Mouse (Mus musculus): Measurements from ENCODE around the gene Lmod2.

The Lmod2 gene

DNA sequence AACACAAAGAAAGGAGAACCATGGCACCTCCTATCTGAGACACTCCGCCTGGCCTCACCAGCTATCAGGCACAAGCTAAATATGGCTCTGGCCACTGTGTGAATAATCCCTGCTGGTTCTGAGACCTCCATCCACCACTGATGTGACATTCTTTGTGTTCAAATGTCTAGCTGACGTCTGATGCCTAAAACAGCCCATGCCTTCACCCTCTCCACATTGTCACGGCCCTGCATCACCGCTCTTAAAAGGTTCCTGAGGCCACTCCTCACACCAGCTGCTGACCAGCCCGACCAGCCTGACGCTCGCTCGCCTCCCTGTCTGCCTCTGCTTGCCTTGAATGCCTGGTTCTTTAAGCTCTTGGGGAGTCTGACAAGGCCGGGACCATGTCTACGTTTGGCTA is at the start of gene Lmod2:
Lmod2 (plus strand) TSS at position 263 of the 400 bp plus-strand sequence.
- DNase-seq (ENCODE audit: low read depth, low spot score) = no peak

DNA sequence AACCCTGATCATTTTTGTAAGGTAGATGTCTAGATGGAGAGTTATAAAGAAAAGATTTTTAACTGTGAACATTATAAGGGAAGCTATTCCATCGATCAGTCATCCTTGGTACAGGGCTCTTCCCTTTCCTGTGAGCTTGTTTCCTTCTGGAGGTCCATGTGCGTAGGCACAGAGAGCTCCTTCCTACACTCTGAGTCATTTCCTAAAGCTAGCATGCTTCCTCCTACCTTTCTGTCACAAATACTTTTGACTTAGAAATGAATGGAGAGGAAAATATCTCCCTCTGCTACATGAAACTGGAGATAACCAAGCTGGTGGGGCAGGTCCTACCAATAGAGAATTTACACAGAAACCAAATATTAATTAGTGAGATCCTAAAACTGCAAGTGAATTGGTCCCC is 47.8 kb upstream of the Lmod2 start:
- peak; percentile 56 for DNase-seq (ENCODE audit: low read depth, low spot score)

DNA sequence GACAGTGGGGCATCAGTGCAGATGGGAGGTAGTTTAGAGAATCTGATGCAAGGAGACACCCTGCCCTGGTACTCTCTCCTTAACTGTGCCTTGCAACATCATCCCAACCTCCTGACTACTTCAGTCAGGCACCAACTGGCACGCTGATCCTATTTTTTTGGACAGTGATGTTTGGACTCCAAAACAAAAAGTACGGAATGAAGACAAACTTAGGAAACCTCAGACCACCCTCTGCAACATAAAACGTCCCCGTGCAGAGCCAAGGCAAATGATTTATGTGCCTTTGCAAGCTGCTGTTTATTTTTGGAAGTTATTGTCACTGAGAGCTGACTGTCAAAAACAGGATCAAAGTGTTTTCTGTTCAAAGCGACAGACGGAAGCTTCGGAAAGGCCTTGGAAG is 45.5 kb upstream of the Lmod2 start:
- DNase-seq (ENCODE audit: low read depth, low spot score) = no peak

DNA sequence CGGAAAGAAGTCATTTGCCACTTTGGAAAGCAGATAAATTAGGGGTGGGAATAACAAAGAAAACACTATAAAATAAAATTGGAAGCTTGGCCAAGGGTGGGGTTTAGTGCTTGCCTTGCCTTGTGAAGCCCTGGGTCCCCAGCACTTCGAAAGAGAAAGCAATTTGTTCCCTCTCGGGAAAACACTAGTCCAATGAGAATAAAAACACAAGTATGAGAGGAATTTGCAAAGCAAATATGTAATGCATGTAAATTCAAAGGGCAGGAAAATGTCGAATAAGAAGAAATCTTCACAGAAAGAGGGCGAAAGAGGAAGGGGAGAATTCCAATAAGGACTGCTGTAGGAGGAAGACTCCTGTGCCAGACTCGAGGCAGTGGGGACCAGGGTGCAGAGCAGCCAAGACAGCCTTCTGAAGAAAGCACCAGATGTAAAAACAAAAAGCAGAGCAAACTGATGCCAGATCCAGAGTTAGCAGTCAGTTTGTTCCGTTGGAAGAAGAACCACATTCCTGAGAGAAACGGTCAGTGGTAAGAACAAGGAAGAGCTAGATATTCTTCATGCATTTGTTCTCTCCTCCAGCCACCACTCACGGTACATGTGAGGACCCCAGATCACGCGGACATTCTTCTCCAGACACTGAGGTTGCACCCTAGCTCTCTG is 43.0 kb upstream of the Lmod2 start:
- DNase-seq (ENCODE audit: low read depth, low spot score) = no peak

DNA sequence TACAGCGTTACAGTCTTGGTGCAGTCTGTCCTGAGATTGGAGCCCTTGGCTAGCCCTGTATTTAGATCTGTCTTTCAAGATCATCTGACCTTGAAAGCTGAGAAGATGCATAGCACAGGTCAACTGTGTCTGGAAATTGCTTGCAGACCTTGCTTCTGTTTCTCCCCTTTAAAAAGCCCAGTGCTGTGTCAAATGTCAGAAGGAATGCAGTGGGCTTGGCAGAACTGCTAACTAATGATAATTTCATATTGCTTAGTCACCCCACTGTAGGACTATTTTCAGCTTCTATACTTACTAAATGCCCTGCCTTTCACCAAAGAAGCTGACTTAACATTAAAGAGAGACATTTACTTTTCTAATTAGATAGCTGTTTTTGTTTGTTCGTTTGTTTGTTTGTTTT is 42.1 kb upstream of the Lmod2 start:
- DNase-seq (ENCODE audit: low read depth, low spot score) = no peak

DNA sequence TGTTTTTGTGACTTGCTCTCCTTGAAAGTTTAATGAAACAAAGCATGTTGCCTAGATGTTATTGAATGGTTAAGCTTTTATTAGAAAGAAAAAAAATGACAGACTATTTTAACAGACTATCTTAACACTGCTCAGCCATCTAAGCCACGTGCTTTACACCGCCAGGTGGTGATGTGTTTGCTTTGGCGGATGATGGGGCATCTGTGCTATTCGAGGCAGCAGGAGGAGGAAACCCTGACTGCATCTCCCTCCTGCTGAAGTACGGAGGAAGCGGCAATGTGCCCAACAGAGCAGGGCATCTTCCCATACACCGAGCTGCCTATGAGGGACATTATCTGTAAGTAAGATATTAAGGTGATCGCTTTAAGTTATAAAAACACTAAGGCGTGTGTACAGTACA is 33.5 kb upstream of the Lmod2 start:
- DNase-seq (ENCODE audit: low read depth, low spot score) = no peak

DNA sequence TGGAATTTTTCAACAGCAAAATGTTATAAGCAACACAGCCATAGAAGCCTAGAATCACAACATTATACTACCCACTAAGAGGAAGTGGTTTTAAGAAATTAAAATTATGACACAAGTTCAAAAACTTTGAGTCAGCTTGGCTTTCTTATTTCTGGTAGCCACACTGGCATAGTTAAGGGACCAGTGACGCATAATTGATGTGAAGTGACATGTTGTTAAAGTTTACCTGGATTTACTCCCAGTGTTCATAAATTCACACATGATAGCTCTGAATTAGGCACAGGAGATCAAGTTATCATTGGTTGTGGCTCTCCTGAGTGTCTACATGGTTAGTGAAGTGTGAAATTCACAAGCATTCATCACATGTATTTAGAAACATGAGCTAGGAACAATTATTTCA is 32.7 kb upstream of the Lmod2 start:
- no peak for DNase-seq (ENCODE audit: low read depth, low spot score)

DNA sequence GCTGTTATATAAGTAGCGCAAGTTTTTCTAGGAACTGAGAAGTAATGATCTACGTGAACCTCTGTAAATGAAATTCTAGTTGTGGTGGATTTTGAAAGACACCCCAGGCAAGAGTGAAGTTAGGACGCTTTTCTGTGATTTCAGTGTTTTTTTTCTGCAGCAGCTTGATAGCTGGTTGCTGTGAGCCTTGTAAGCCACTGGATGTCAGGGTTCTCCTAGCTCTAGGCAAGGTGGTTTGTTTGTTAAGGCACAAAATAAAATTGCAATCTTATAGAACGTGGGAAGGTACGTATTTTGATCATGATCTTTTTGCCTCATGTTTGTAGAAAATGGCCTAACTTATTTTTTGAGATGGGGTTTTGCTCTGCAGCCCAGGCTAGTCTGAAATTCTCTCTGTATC is 28.6 kb upstream of the Lmod2 start:
- DNase-seq (ENCODE audit: low read depth, low spot score) = no peak

DNA sequence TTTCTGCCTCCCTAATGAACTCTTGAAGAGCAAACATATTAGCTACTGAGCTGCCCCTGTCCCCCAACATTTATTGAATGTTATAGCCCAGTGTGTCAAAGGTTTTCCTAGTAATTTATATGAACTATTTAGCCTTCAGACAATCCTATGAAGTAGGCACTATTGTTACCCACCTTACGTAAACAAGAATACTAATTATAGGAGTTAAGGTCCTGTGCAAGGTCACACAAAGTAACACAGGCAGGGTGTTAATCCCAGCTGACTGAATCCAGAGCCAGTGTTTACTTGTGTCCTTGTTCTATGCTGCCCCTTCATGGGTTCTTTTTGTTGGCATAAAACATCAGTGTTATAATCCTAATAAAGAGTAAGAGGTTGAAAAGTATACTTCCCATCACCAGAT is 27.9 kb upstream of the Lmod2 start:
- DNase-seq (ENCODE audit: low read depth, low spot score) = no peak

DNA sequence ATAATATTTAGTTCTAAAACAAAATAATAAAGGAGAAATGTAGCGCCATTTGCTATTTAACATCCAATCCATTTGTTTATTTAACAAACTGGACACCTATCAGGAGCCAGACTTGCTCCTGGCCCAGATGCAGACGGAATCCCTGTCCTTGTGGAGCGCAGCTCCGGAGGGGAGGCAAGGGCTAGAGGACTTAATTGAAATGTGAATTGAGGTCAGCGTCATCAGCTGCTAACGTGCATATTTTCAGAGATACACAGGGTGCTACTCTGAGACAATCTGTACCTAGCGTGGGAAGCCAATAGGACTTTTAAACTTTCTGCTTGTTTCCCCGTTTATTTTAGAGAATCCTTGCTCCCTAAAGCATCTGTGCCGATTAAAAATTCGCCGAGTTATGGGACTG is 27.3 kb upstream of the Lmod2 start:
- no peak for DNase-seq (ENCODE audit: low read depth, low spot score)

DNA sequence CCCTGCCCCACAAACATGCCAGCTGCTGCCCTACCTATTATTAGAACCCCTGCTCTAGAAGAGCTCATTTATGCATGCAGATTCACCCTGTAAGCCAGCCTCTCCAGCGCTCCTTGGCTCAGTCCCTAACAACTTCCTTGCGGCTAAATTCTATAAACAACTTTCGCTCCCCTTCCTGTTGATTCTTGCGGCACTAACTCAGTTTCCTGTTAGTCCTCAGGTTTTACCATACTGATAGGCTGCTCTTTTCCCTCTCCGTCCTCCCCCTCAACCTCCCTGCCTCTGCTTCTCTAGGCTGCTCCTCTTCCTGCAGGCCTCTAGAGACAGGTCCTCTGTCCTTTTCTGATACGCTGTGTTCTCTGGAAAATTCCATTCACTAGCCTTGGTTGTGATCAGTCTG is 26.4 kb upstream of the Lmod2 start:
- DNase-seq (ENCODE audit: low read depth, low spot score) = no peak

DNA sequence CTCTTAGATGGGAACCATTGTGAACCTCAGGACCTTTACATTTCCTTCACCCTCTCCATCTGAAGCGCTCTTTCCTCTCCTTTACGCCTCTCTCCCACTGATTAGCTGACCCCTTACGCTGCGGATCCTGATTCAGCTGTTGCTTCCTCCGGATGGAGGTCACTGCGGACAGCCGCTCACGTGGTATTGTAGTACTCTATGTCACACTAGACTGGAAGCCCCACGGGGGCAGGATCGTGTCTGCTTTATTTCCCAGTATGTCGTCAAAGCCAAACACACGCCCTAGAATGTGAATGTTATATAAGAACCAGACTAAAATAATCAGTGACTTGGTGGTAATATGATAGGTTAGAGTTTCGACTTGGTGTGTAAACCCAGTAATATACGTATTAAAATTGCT is 25.1 kb upstream of the Lmod2 start:
- no peak for DNase-seq (ENCODE audit: low read depth, low spot score)

DNA sequence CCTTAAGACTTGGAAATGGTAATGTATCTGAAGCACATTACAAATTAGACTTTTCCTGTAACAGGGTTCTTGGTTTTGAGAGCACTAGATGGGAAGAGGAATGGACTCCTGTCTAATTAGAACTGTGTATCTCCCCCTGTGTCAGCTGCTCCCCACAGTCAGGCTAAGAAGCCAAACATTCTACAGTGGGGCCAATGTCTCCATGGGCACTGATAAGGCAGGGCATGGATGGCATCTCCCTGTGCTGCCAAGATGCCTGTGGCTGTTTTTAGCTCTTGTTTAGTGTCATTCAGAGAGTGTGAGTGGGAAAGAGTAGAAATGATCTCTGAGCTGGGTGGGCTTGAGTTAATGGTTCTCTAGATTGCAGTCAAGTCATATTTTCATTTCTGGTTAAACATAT is 24.2 kb upstream of the Lmod2 start:
- no peak for DNase-seq (ENCODE audit: low read depth, low spot score)

DNA sequence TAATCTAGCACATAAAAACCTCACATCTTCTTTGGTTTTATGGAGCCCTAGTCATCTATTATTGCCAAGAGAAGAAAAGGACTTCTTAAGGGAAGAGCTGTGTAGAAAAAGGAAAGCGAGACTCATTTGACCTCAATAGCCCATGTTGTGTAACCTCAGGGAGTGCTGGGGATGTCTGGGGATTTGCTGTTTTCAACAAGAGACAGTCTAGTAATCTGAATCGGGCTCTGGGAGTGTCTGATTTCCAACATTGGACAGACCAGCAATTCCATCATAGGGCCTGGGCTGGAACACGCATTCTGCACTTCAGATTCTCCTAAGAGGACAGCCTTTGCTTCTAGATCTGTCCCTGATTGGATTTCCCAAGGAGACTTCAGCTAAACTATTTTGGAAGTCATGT is 14.1 kb upstream of the Lmod2 start:
- no peak for DNase-seq (ENCODE audit: low read depth, low spot score)

DNA sequence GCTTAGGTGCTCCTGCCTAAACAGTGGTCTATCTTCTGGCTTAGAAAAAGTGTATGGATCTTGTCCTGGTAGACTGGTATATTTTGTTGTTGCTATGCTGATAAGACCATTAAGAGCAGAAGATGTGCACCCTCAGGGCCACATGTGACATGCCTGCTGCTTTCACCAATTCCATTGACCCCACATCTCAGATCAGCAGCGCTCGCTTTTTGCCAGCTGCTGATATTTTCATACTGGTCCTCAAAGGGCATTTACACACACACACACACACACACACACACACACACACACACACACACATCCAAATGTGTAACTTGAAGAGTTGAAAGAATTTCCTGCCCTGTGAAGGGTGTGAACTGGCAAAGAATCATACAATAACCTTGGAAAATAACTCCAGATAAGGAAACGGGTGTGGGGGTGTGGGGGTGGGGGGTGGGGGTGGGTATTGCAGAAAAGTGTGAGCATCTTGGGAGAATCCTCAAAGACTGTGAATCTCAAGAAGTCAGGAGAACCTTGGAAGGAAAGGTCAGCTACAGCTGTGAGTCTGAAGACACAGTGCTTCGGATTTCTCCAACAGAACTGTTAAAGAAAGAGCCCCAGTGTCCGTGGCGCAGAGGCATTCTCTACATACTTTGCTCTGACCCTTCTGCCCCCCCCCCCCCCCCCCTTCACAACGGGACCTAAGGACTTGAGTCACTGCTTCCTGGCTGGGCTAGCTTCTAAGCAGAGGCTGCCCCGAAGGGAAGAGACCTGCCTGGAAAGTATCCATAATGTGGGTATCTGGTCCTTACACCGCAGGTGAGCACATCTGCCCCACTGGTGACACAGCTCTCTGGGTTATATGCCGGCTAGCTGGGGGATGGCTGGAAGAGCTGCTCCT is 11.9 kb upstream of the Lmod2 start:
- DNase-seq (ENCODE audit: low read depth, low spot score) = no peak

DNA sequence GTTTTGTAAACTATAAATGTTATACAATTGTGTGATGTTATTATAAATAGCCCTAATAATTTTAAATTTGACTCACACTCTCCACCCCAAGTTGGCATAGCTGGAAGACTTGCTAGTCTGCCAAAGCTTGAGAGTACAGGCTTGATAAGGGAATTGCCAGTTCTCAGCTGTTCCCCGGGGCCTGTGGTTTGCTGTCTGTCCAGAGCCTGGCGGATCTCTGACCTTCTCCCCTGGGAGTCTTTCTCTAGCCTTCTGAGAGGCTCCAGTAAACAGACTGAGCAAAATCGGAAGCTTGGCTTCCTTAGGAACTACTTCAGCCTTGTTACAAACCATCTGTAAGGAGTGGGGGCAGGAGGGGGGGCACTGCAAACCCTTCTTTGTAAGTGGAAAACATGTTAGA is 10.7 kb upstream of the Lmod2 start:
- DNase-seq (ENCODE audit: low read depth, low spot score) = no peak

DNA sequence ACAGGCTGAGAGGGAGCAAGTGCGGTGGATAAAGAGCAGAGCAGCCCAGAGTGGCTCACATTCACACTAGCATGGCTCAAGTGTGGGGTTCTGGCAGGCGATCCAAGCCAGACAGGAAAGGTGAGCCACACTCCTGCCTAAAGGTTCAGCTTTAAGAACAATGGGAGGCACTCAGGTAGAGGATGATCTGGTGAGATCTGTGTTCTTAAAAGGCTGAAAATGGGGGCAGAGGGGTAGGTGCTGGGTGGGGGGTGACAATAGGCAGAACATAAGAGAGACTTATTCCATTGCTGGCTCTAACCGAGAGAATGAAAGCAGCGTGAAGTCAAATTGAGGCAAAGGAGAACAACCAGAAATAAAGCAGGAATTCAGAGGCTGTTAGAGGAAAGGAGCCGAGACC is 7.3 kb upstream of the Lmod2 start:
- no peak for DNase-seq (ENCODE audit: low read depth, low spot score)

DNA sequence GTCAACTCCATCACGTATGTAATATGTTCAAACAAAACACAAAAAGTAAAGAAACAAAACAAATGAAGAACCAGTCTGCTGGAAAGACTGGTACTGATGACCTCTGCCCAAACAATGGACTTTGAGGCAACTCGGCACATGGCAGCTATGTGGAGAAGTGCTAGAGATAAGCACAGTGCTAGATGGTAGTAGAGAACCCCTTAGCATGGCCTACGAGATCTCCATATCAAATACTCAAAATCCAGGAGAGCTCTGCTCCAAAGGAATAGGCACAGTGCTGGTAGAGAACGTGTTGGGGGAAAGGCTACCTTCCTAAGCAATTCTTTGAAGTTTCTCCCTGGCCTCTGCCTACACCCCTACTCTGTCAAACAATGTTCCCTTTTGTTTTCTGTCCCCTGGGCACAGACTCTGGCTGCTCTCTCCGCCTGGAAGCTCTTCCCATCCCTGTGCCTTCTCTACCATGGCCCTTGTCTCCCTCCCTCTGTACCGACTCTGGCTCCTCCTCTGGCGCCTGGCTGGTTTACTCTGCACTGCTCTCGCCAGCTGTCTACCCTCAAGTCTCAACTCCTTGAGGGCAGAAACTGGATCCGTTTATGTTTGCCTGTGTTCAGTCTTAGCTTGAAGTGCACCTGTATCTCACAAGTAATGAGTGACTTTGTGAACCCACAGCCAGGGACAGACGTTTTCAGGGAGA is 5.9 kb upstream of the Lmod2 start:
- no peak for DNase-seq (ENCODE audit: low read depth, low spot score)

DNA sequence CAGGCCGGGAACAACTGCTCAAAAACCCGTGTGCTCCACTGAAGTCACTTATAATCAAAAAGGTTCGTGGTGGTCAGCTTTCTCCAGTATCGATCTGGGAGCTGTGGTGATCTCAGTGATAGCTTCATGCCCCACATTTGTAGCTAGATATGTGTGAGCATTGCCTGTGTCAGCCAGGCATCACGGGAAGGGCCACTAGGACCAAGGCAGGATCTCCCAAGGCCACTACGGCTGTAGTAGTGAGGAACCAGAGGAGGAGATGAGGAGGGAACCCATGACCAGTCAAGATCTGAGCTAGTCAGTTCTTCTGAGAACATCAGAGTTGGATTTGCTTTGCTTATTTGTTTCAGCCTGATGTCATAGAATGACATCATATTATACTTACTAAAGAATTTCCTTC is 1.6 kb downstream of the Lmod2 start:
- no peak for DNase-seq (ENCODE audit: low read depth, low spot score)

DNA sequence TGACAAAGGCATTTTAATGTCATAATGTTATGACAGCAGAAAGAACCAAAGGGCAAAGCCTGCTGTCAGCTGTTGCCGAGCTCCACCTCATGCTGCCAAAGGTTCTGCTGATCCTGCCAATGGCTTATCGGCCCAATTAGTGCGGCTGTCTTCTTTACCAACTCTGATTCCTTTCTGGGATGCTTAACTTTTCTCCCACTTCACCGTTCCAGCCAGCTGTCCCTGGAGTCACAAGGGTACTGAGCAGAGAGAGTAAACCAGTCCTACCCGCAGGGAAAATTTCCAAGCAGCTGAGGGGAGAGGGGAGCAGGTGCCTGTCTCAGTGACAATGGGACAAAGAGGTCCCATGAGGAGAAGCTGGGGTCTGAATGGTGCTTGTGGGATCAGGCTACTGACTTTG is 2.1 kb downstream of the Lmod2 start:
- no peak for DNase-seq (ENCODE audit: low read depth, low spot score)

DNA sequence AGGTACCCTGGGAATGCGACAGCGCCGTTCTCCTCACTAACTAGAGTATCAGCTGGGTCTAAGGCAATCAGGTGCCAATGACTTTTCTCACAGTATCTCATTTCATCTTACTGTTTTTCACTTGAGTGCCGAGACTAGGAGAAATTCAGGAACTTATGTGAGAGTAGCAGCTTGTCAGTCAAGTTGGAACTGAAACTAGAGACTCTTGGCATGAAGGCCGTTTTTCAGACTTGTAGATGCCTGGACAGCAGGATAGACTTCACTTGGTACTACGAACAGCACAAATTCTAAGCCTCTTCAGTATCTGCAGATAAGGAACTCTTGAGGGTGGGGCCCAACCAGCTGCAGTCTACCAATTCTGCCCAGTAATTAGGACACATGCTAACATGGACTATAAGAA is 2.6 kb downstream of the Lmod2 start:
- no peak for DNase-seq (ENCODE audit: low read depth, low spot score)

DNA sequence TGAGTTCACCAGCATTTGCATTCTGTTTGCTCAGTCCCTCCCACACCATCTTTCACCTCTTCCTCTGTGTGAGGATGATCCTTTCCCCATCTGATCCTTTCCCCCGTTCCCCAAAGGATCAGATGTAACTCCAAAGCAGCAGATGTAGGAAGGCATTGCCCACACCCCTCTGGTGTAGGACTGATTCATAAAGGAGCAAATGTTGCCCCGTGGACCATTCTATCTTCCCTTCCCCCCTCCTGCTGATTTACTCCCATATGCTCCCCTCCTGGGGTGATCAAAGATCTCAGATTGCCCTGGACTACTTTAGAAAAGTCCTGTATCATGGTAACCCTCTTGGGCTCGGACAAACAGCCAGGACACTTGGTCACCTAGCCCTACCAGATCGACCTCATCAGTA is 3.2 kb downstream of the Lmod2 start:
- no peak for DNase-seq (ENCODE audit: low read depth, low spot score)

DNA sequence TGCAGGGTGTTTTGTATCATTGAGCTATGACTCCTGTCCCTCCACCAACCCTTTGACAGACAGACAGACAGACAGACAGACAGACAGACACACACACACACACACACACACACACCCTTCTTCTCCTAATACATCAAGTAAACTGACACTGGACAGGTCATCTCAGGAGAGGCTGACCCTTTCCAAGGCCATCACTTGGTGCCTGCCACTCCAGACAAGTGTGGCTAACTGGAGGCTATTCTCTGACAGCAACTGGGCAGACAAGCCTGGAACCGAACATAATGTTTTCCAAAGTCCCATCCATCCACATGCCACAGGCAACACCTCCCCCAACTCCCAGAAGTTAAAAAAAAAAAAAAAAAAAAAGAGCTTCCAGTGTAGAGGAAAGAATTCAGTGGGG is 4.1 kb downstream of the Lmod2 start:
- DNase-seq (ENCODE audit: low read depth, low spot score) = no peak
